ENCODE assay signal across 8 mouse cellular contexts in the genomic region with DNA sequence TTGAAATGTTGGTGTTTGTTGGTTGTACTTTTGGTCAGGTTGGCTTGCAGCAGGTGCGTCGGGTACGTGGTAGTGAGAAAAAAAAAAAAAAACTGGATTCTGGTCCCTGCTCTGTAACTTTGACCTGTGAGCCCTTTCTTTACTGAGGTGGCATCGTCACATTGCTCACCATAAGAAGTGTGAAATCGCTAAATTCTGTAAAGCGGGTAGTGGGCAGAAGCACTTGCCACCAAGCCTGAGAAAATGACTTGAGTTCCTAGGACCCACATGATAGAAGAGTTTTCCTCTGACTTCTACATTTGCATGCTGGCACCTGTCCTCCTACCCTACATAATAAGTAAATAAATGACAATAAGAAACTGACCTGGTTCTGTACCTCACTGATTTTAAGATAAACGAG. TPM values are rescaled to one million over a fixed set of nuclear protein-coding genes. Genes with fewer than 3 reads are reported as not detected.
DNase-seq lines count a peak whose midpoint lies in the region; ATAC-seq lines count a peak whose summit lies in the region.

No protein-coding gene starts in this region.

- ATAC-seq in heart, embryonic 14.5 days (ENCODE audit: insufficient number of reproducible peaks, insufficient read depth, low FRiP score, low read depth), result no peak
- no peak for ATAC-seq in intestine, embryonic 14.5 days (replicated peaks; ENCODE audit: low FRiP score, low TSS enrichment, low read depth)
- no peak for ATAC-seq in midbrain, embryonic 16.5 days

- DNase-seq in heart, adult 18-20 months, result no peak
- DNase-seq in embryonic facial prominence, embryonic 10.5 days (ENCODE audit: low spot score), result no peak
- no peak for DNase-seq in intestine, embryonic 14.5 days (ENCODE audit: low spot score)
- no peak for DNase-seq in left cerebral cortex, postnatal 4 days
- DNase-seq in adrenal gland, postnatal 36 days, result no peak
- DNase-seq in right cerebral cortex, postnatal 36 days (ENCODE audit: low spot score in 2 of 2), result no peak

- 46% methylated on average over 7 of the region's 7 CpGs for WGBS in heart, embryonic 14.5 days
- 46% methylated on average over 7 of the region's 7 CpGs for WGBS in embryonic facial prominence, embryonic 10.5 days
- WGBS in intestine, embryonic 14.5 days, result 41% methylated on average over 7 of the region's 7 CpGs
- 41% methylated on average over 7 of the region's 7 CpGs for WGBS in midbrain, embryonic 16.5 days

- peak overlapping the region; percentile 60 for H3K9ac ChIP-seq in heart, embryonic 14.5 days (ENCODE audit: low read length)
- H3K9ac ChIP-seq in intestine, embryonic 14.5 days (ENCODE audit: low read length), result 0 out of 2 replicates have a peak overlapping the region, but pooled peaks have one; percentile 29
- H3K9ac ChIP-seq in midbrain, embryonic 16.5 days (ENCODE audit: low read depth, low read length), result peak overlapping the region; percentile 50; the same call in 1 of the 2 replicates

- H3K36me3 ChIP-seq in heart, embryonic 14.5 days (ENCODE audit: control insufficient read depth, insufficient read depth, low read length), result no peaks in the 10 kb centered on the region
- H3K36me3 ChIP-seq in embryonic facial prominence, embryonic 10.5 days (replicated peaks), result no peaks in the 10 kb centered on the region
- no peaks in the 10 kb centered on the region for H3K36me3 ChIP-seq in intestine, embryonic 14.5 days (ENCODE audit: control insufficient read depth, insufficient read depth, low read length)
- H3K36me3 ChIP-seq in midbrain, embryonic 16.5 days (ENCODE audit: control insufficient read depth, insufficient read depth, low read length), result no peaks in the 10 kb centered on the region

- intact Hi-C loops in left cerebral cortex, postnatal 4 days (cut with DNase I), result no loop called here

- H3K27ac ChIP-seq in heart, embryonic 14.5 days (replicated peaks in 1 of 2; ENCODE audit: control insufficient read depth in 1 of 2, insufficient read depth in 1 of 2, low read depth in 2 of 2, low read length in 2 of 2), result no peak overlapping the region
- H3K27ac ChIP-seq in embryonic facial prominence, embryonic 10.5 days (replicated peaks), result peak overlapping the region; percentile 76
- H3K27ac ChIP-seq in intestine, embryonic 14.5 days (ENCODE audit: low read depth), result no peak overlapping the region
- peak overlapping the region; percentile 53; the same call in 1 of the 2 replicates for H3K27ac ChIP-seq in midbrain, embryonic 16.5 days (ENCODE audit: low read length)

- peaks cover 14 to 19% of the 10 kb centered on the region in 2 experiments for H3K4me1 ChIP-seq in heart, embryonic 14.5 days (ENCODE audit: control insufficient read depth in 2 of 2, insufficient read depth in 2 of 2, low read length in 2 of 2)
- H3K4me1 ChIP-seq in embryonic facial prominence, embryonic 10.5 days, result peaks cover 32% of the 10 kb centered on the region
- peaks cover 5% of the 10 kb centered on the region for H3K4me1 ChIP-seq in intestine, embryonic 14.5 days (replicated peaks; ENCODE audit: control insufficient read depth, insufficient read depth, low read length)
- peaks cover 12% of the 10 kb centered on the region for H3K4me1 ChIP-seq in midbrain, embryonic 16.5 days (ENCODE audit: control insufficient read depth, insufficient read depth, low read length)

- peak overlapping the region; percentile 87 for H3K4me2 ChIP-seq in heart, embryonic 14.5 days (ENCODE audit: low read length)
- peak overlapping the region; percentile 78 for H3K4me2 ChIP-seq in intestine, embryonic 14.5 days (ENCODE audit: low read length)
- peak overlapping the region; percentile 80 for H3K4me2 ChIP-seq in midbrain, embryonic 16.5 days (ENCODE audit: low read length)

- no peaks in the 10 kb centered on the region for H3K27me3 ChIP-seq in heart, embryonic 14.5 days (ENCODE audit: control insufficient read depth, insufficient read depth, low read length)
- peaks cover 69% of the 10 kb centered on the region for H3K27me3 ChIP-seq in embryonic facial prominence, embryonic 10.5 days (replicated peaks; ENCODE audit: low read depth, poor library complexity, severe bottlenecking)
- H3K27me3 ChIP-seq in intestine, embryonic 14.5 days (replicated peaks; ENCODE audit: control insufficient read depth, insufficient read depth, low read length), result peaks cover 22% of the 10 kb centered on the region; the same call in 1 of the 2 replicates
- H3K27me3 ChIP-seq in midbrain, embryonic 16.5 days (ENCODE audit: control insufficient read depth, insufficient read depth, low read depth, low read length), result peaks cover 2% of the 10 kb centered on the region; the same call in 1 of the 2 replicates

- peak overlapping the region in 1 of 2 experiments; percentile 48; a peak in 1 of 4 replicates for H3K4me3 ChIP-seq in heart, embryonic 14.5 days (ENCODE audit: control insufficient read depth in 1 of 2, insufficient read depth in 1 of 2, low read depth in 1 of 2, low read length in 2 of 2)
- H3K4me3 ChIP-seq in embryonic facial prominence, embryonic 10.5 days, result peak overlapping the region; percentile 64
- H3K4me3 ChIP-seq in intestine, embryonic 14.5 days (ENCODE audit: low read depth, low read length), result 0 out of 2 replicates have a peak overlapping the region, but pooled peaks have one; percentile 47
- peak overlapping the region; percentile 60; the same call in 1 of the 2 replicates for H3K4me3 ChIP-seq in midbrain, embryonic 16.5 days (ENCODE audit: low read depth, low read length)

- no peaks in the 10 kb centered on the region for H3K9me3 ChIP-seq in heart, embryonic 14.5 days (ENCODE audit: control insufficient read depth, low read length)
- H3K9me3 ChIP-seq in embryonic facial prominence, embryonic 10.5 days, result no peaks in the 10 kb centered on the region
- no peaks in the 10 kb centered on the region for H3K9me3 ChIP-seq in intestine, embryonic 14.5 days (ENCODE audit: control insufficient read depth, low read length)
- H3K9me3 ChIP-seq in midbrain, embryonic 16.5 days (replicated peaks; ENCODE audit: control insufficient read depth, low read length, poor library complexity, severe bottlenecking), result no peaks in the 10 kb centered on the region

RNA-seq across cellular contexts. Expression of a gene that starts 10.8 kb away (rescaled TPM):
- 0.22 TPM in 1 of 2 replicates, not detected in the other for polyA plus RNA-seq in heart, embryonic 14.5 days (2014; fragmentation: Nextera tagmentation; extraction: Ambion mirVana)
- total RNA-seq in heart, adult 18-20 months (2021), result 1 to 10 TPM in 1 of 2 experiments, under 1 TPM in 1; 0.62 to 1.0 TPM
- polyA plus RNA-seq in embryonic facial prominence, embryonic 10.5 days (2016; fragmentation: Nextera tagmentation; extraction: Ambion mirVana), result 0.09 TPM in 1 of 2 replicates, not detected in the other
- 0.08 and 0.49 TPM in 2 replicates for polyA plus RNA-seq in intestine, embryonic 14.5 days (2014; fragmentation: Nextera tagmentation; extraction: Ambion mirVana)
- polyA plus RNA-seq in midbrain, embryonic 16.5 days (2015; fragmentation: Nextera tagmentation; extraction: Ambion mirVana), result 0.06 TPM in 2 replicates
- total RNA-seq in left cerebral cortex, postnatal 4 days (2021), result 1 to 10 TPM; 1.2 to 1.3 TPM
- 10 to 100 TPM; 11.2 to 23.6 TPM for total RNA-seq in adrenal gland, postnatal 36 days (2021)

RNA-seq across cellular contexts. Expression of a gene that starts 23.9 kb away (rescaled TPM):
- 60.0 and 68.7 TPM in 2 replicates for polyA plus RNA-seq in heart, embryonic 14.5 days (2014; fragmentation: Nextera tagmentation; extraction: Ambion mirVana)
- 10 to 100 TPM; 43.5 to 50.3 TPM for total RNA-seq in heart, adult 18-20 months (2021)
- polyA plus RNA-seq in embryonic facial prominence, embryonic 10.5 days (2016; fragmentation: Nextera tagmentation; extraction: Ambion mirVana), result 102 and 107 TPM in 2 replicates
- polyA plus RNA-seq in intestine, embryonic 14.5 days (2014; fragmentation: Nextera tagmentation; extraction: Ambion mirVana), result 71.8 and 82.9 TPM in 2 replicates
- 80.1 and 82.4 TPM in 2 replicates for polyA plus RNA-seq in midbrain, embryonic 16.5 days (2015; fragmentation: Nextera tagmentation; extraction: Ambion mirVana)
- total RNA-seq in left cerebral cortex, postnatal 4 days (2021), result 10 to 100 TPM; 60.1 to 70.9 TPM
- 10 to 100 TPM; 33.0 to 38.8 TPM for total RNA-seq in adrenal gland, postnatal 36 days (2021)

RNA-seq across cellular contexts. Expression of a gene that starts 38.2 kb away (rescaled TPM):
- 39.2 and 43.6 TPM in 2 replicates for polyA plus RNA-seq in heart, embryonic 14.5 days (2014; fragmentation: Nextera tagmentation; extraction: Ambion mirVana)
- 100 to 1,000 TPM; 124 to 132 TPM for total RNA-seq in heart, adult 18-20 months (2021)
- 16.6 and 18.8 TPM in 2 replicates for polyA plus RNA-seq in embryonic facial prominence, embryonic 10.5 days (2016; fragmentation: Nextera tagmentation; extraction: Ambion mirVana)
- 12.2 and 14.3 TPM in 2 replicates for polyA plus RNA-seq in intestine, embryonic 14.5 days (2014; fragmentation: Nextera tagmentation; extraction: Ambion mirVana)
- 111 and 114 TPM in 2 replicates for polyA plus RNA-seq in midbrain, embryonic 16.5 days (2015; fragmentation: Nextera tagmentation; extraction: Ambion mirVana)
- 100 to 1,000 TPM; 154 to 161 TPM for total RNA-seq in left cerebral cortex, postnatal 4 days (2021)
- 1 to 10 TPM; 4.6 to 5.1 TPM for total RNA-seq in adrenal gland, postnatal 36 days (2021)

RNA-seq across cellular contexts. Expression of a gene that starts 38.6 kb away (rescaled TPM):
- 12.7 and 15.7 TPM in 2 replicates for polyA plus RNA-seq in heart, embryonic 14.5 days (2014; fragmentation: Nextera tagmentation; extraction: Ambion mirVana)
- 1 to 10 TPM; 9.6 to 10.0 TPM for total RNA-seq in heart, adult 18-20 months (2021)
- polyA plus RNA-seq in embryonic facial prominence, embryonic 10.5 days (2016; fragmentation: Nextera tagmentation; extraction: Ambion mirVana), result 26.8 and 28.9 TPM in 2 replicates
- 23.9 and 25.8 TPM in 2 replicates for polyA plus RNA-seq in intestine, embryonic 14.5 days (2014; fragmentation: Nextera tagmentation; extraction: Ambion mirVana)
- 24.1 and 24.6 TPM in 2 replicates for polyA plus RNA-seq in midbrain, embryonic 16.5 days (2015; fragmentation: Nextera tagmentation; extraction: Ambion mirVana)
- total RNA-seq in left cerebral cortex, postnatal 4 days (2021), result 10 to 100 TPM; 15.9 to 18.7 TPM
- total RNA-seq in adrenal gland, postnatal 36 days (2021), result 10 to 100 TPM; 11.3 to 12.8 TPM

RNA-seq across cellular contexts. Expression of a gene that starts 38.9 kb away (rescaled TPM):
- 15.2 and 15.4 TPM in 2 replicates for polyA plus RNA-seq in heart, embryonic 14.5 days (2014; fragmentation: Nextera tagmentation; extraction: Ambion mirVana)
- 10 to 100 TPM; 38.2 to 42.9 TPM for total RNA-seq in heart, adult 18-20 months (2021)
- polyA plus RNA-seq in embryonic facial prominence, embryonic 10.5 days (2016; fragmentation: Nextera tagmentation; extraction: Ambion mirVana), result 6.9 and 7.1 TPM in 2 replicates
- 4.4 and 4.9 TPM in 2 replicates for polyA plus RNA-seq in intestine, embryonic 14.5 days (2014; fragmentation: Nextera tagmentation; extraction: Ambion mirVana)
- 2.0 and 2.8 TPM in 2 replicates for polyA plus RNA-seq in midbrain, embryonic 16.5 days (2015; fragmentation: Nextera tagmentation; extraction: Ambion mirVana)
- total RNA-seq in left cerebral cortex, postnatal 4 days (2021), result 1 to 10 TPM; 6.0 to 6.4 TPM
- total RNA-seq in adrenal gland, postnatal 36 days (2021), result 1 to 10 TPM; 5.8 to 8.9 TPM

Comparison
In these comparisons a context has a peak if more than half of its experiments do, and no peak if none do; other contexts are left out.
1. H3K27ac ChIP-seq: peak in embryonic facial prominence, embryonic 10.5 days (single experiment) and midbrain, embryonic 16.5 days (single experiment); none in heart, embryonic 14.5 days (0 of 2) and intestine, embryonic 14.5 days (single experiment).
2. Peak in every context shown above with its lines, with median percentiles within 50 percentile points of each other: H3K4me2 ChIP-seq and H3K9ac ChIP-seq.